Mouse (Mus musculus) CH12.LX (cell line): ENCODE measurements around the gene Birc3. TPM values are rescaled to one million over a fixed set of nuclear protein-coding genes. Genes with fewer than 3 reads are reported as not detected.

Experiments used
- DNase-seq: peaks from one replicate; pipeline ENCODE4 v3.0.0-alpha.2; 2013; ENCODE audit errors: extremely low read depth
- H3K27ac ChIP-seq: 2 replicates; pipeline ENCODE4 v1.5.1; 2012; ENCODE audit warnings: low read depth, mild to moderate bottlenecking, control low read depth, moderate library complexity; ENCODE audit not compliant: insufficient read depth
- H3K27me3 ChIP-seq: replicated peaks from 2 replicates; pipeline ENCODE3; 2012; ENCODE audit warnings: inconsistent platforms
- H3K36me3 ChIP-seq, 2 experiments: replicated peaks in 1 of 2; 2 replicates each; pipeline versions ENCODE3 to v1.6.1; 2012; ENCODE audit warnings: inconsistent platforms in 1 of 2, low read length in 1 of 2, mild to moderate bottlenecking in 1 of 2, mixed read lengths in 1 of 2, moderate library complexity in 1 of 2; ENCODE audit not compliant: control insufficient read depth in 1 of 2, insufficient read depth in 1 of 2
- H3K4me1 ChIP-seq, 2 experiments: 2 replicates each; pipeline ENCODE4 v1.6.1; 2012; ENCODE audit warnings: inconsistent platforms in 1 of 2, moderate library complexity in 1 of 2; ENCODE audit not compliant: insufficient read depth in 2 of 2, control insufficient read depth in 1 of 2
- H3K4me2 ChIP-seq: 2 replicates; pipeline ENCODE4 v1.6.1; 2012; ENCODE audit warnings: low read depth, mild to moderate bottlenecking, control low read depth; ENCODE audit not compliant: poor library complexity, insufficient read depth, severe bottlenecking
- H3K4me3 ChIP-seq, 3 experiments: fragments of 150-350 bp in 1 of 3; sonication (generic) in 1 of 3; replicated peaks in 1 of 3; 2 replicates each; pipeline versions ENCODE3 to v1.5.1; 2011 to 2012; ENCODE audit warnings: low read depth in 2 of 3, low read length in 2 of 3, mild to moderate bottlenecking in 2 of 3, moderate library complexity in 2 of 3, control low read depth in 1 of 3, improper control_type of control experiment in 1 of 3, inconsistent platforms in 1 of 3, mixed read lengths in 1 of 3; ENCODE audit not compliant: poor library complexity in 1 of 3
- H3K79me2 ChIP-seq: replicated peaks from 2 replicates; pipeline ENCODE4 v1.6.1; 2012; ENCODE audit warnings: mild to moderate bottlenecking, moderate library complexity; ENCODE audit not compliant: control insufficient read depth, poor library complexity, insufficient read depth, severe bottlenecking; ENCODE audit errors: extremely low read depth
- H3K9ac ChIP-seq: 2 replicates; pipeline ENCODE4 v1.6.1; 2012; ENCODE audit warnings: low read depth, mild to moderate bottlenecking, control low read depth, moderate library complexity; ENCODE audit not compliant: insufficient read depth
- H3K9me3 ChIP-seq: replicated peaks from 2 replicates; pipeline ENCODE3; 2012; ENCODE audit warnings: low read length, inconsistent platforms, mixed read lengths
- BHLHE40 ChIP-seq: IDR thresholded peaks from 2 replicates; pipeline ENCODE4 v1.6.1; 2011; ENCODE audit warnings: mild to moderate bottlenecking, low read depth, low read length, improper control_type of control experiment
- CTCF ChIP-seq, 2 experiments: IDR thresholded peaks in 1 of 2; conservative IDR thresholded peaks in 1 of 2; 2 replicates each; pipeline ENCODE4 v1.5.1; 2011 to 2012; ENCODE audit warnings: low read depth in 2 of 2, low read length in 2 of 2, improper control_type of control experiment in 1 of 2, inconsistent platforms in 1 of 2, mild to moderate bottlenecking in 1 of 2, moderate library complexity in 1 of 2
- E2F4 ChIP-seq: IDR thresholded peaks from 2 replicates; pipeline ENCODE4 v1.6.1; 2011; ENCODE audit warnings: low read depth, low read length, improper control_type of control experiment; ENCODE audit not compliant: insufficient replicate concordance
- EP300 ChIP-seq: IDR thresholded peaks from 2 replicates; pipeline ENCODE4 v1.6.1; 2011; ENCODE audit warnings: low read length, improper control_type of control experiment
- GABPA ChIP-seq: IDR thresholded peaks from 2 replicates; pipeline ENCODE4 v1.6.1; 2012; ENCODE audit warnings: low read depth, low read length, improper control_type of control experiment, inconsistent platforms; ENCODE audit not compliant: insufficient replicate concordance
- HCFC1 ChIP-seq: IDR thresholded peaks from 2 replicates; pipeline ENCODE4 v1.6.1; 2012; ENCODE audit warnings: low read depth, mild to moderate bottlenecking, inconsistent platforms, low read length, improper control_type of control experiment
- IRF4 ChIP-seq: IDR thresholded peaks from 2 replicates; pipeline ENCODE4 v1.6.1; 2014; ENCODE audit warnings: low read depth, mild to moderate bottlenecking, inconsistent platforms, low read length, improper control_type of control experiment
- JUND ChIP-seq: conservative IDR thresholded peaks from 2 replicates; pipeline ENCODE4 v1.6.1; 2011; ENCODE audit warnings: low read depth, low read length, improper control_type of control experiment
- MAZ ChIP-seq: IDR thresholded peaks from 2 replicates; pipeline ENCODE4 v1.6.1; 2012; ENCODE audit warnings: low read depth, mild to moderate bottlenecking, inconsistent platforms, low read length, improper control_type of control experiment, moderate library complexity
- MEF2A ChIP-seq: IDR thresholded peaks from 2 replicates; pipeline ENCODE4 v1.6.1; 2014; ENCODE audit warnings: low read depth, mild to moderate bottlenecking, inconsistent platforms, low read length, improper control_type of control experiment, borderline replicate concordance
- MXI1 ChIP-seq: IDR thresholded peaks from 2 replicates; pipeline ENCODE4 v1.6.1; 2011; ENCODE audit warnings: mild to moderate bottlenecking, low read depth, low read length, improper control_type of control experiment
- MYC ChIP-seq: IDR thresholded peaks from 2 replicates; pipeline ENCODE4 v1.6.1; 2011; ENCODE audit warnings: low read depth, mild to moderate bottlenecking, improper control_type of control experiment, low read length
- NRF1 ChIP-seq: IDR thresholded peaks from 2 replicates; pipeline ENCODE4 v1.6.1; 2014; ENCODE audit warnings: low read depth, mild to moderate bottlenecking, inconsistent platforms, low read length, improper control_type of control experiment, moderate library complexity
- PAX5 ChIP-seq: IDR thresholded peaks from 2 replicates; pipeline ENCODE4 v1.6.1; 2012; ENCODE audit warnings: low read length, inconsistent platforms, mixed read lengths
- POLR2A ChIP-seq: IDR thresholded peaks from 2 replicates; pipeline ENCODE4 v1.6.1; 2011; ENCODE audit warnings: low read depth, mild to moderate bottlenecking, improper control_type of control experiment, low read length
- POLR2AphosphoS2 ChIP-seq: IDR thresholded peaks from 2 replicates; pipeline ENCODE4 v1.6.1; 2011; ENCODE audit warnings: low read depth, low read length, improper control_type of control experiment
- SMC3 ChIP-seq: IDR thresholded peaks from 2 replicates; pipeline ENCODE4 v1.6.1; 2011; ENCODE audit warnings: low read depth, low read length, improper control_type of control experiment
- TCF12 ChIP-seq: IDR thresholded peaks from 2 replicates; pipeline ENCODE4 v1.6.1; 2014; ENCODE audit warnings: low read depth, mild to moderate bottlenecking, inconsistent platforms, low read length, improper control_type of control experiment
- UBTF ChIP-seq: IDR thresholded peaks from 2 replicates; pipeline ENCODE4 v1.6.1; 2012; ENCODE audit warnings: low read depth, mild to moderate bottlenecking, inconsistent platforms, low read length, improper control_type of control experiment, moderate library complexity
- USF1 ChIP-seq: IDR thresholded peaks from 2 replicates; pipeline ENCODE4 v1.6.1; 2014; ENCODE audit warnings: low read depth, mild to moderate bottlenecking, inconsistent platforms, low read length, improper control_type of control experiment
- ZMIZ1 ChIP-seq: IDR thresholded peaks from 2 replicates; pipeline ENCODE4 v1.6.1; 2012; ENCODE audit warnings: low read depth, mild to moderate bottlenecking, inconsistent platforms, low read length, improper control_type of control experiment
- dilution Hi-C: fragments of 300-500 bp; cut with MboI; formaldehyde crosslinking; loops from 2 replicates; pipeline ENCODE4 v1.14.3; 2020; ENCODE audit warnings: low sequenced_read_pairs; ENCODE audit not compliant: extremely low pct_unique_long_range_greater_than_20kb, extremely low pct_ligation_motif_present
- in situ Hi-C: fragments of 300-500 bp; cut with MboI; formaldehyde crosslinking; loops from 3 replicates; pipeline ENCODE4 v1.14.3; 2019; ENCODE audit warnings: low sequenced_read_pairs, low pct_ligation_motif_present, low pct_unique_long_range_greater_than_20kb, mixed read lengths
- polyA plus RNA-seq: library from polyadenylated mRNA; unstranded; fragments of >175 nt; gene quantifications from 2 replicates; pipeline ENCODE4 v1.2.1, GENCODE M21; 2012; ENCODE audit warnings: low read depth; ENCODE audit not compliant: insufficient read length
- total RNA-seq, 2 experiments: library from RNA; depleted of rRNA; stranded (reverse); fragments of 300-350 nt in 1 of 2; fragments of >200 nt in 1 of 2; gene quantifications; 2 replicates each; pipeline ENCODE4 v1.2.3; 2012 to 2014

Gene Birc3
- total and polyA plus RNA-seq, 3 experiments = 67.9 to 80.0 (median 73.2) TPM

GRCm38 (mm10) chr9:7851841-7852240, 21.1 kb downstream of the Birc3 start:
- Histone ChIP-seq H3K4me1 (peaks cover 8 to 22% of the 10 kb centered on the region in 2 experiments; a peak in 3 of 4 replicates), H3K9ac (no peak overlapping the region), H3K9me3 (peaks cover 3% of the 10 kb centered on the region), H3K79me2 (peaks cover 12% of the 10 kb centered on the region), H3K4me2 (no peak overlapping the region), H3K36me3 (peaks cover 68 to 82% of the 10 kb centered on the region in 2 experiments), H3K4me3 (no peak overlapping the region), H3K27me3 (no peaks in the 10 kb centered on the region), H3K27ac (no peak overlapping the region; the same call in 1 of the 2 replicates)
- dilution Hi-C loops (no loop called here), in situ Hi-C loops (loop anchor here (25.0 kb wide), 1 partner anchor 640 kb away; no protein-coding TSS in a partner anchor)
- no peak for TF ChIP-seq TCF12
- no peak for TF ChIP-seq EP300
- no peak for TF ChIP-seq GABPA
- TF ChIP-seq HCFC1 = no peak
- TF ChIP-seq MEF2A = no peak
- TF ChIP-seq IRF4 = no peak
- TF ChIP-seq E2F4 = no peak
- no peak for TF ChIP-seq JUND
- no peak for TF ChIP-seq CTCF (conservative IDR thresholded peaks at IDR 0.05 in 1 of 2, IDR thresholded peaks at IDR 0.05 in 1 of 2; ENCODE audit: low read depth in 2 of 2, low read length in 2 of 2)
- TF ChIP-seq USF1 = no peak
- TF ChIP-seq MYC = no peak
- no peak for TF ChIP-seq PAX5
- no peak for TF ChIP-seq MXI1
- no peak for TF ChIP-seq POLR2A
- no peak for TF ChIP-seq ZMIZ1
- no peak for TF ChIP-seq NRF1
- no peak for TF ChIP-seq SMC3
- TF ChIP-seq MAZ = no peak
- no peak for TF ChIP-seq BHLHE40
- TF ChIP-seq UBTF = no peak
- DNase-seq = no peak

- H3K27me3 ChIP-seq = no peaks in the 10 kb centered on the region
- no peak for TF ChIP-seq POLR2AphosphoS2
- no peak for TF ChIP-seq JUND
- TF ChIP-seq, all 38 proteins: peak for 0
- peaks cover 43 to 49% of the 10 kb centered on the region in 2 experiments for H3K36me3 ChIP-seq
- H3K4me2 ChIP-seq = no peak overlapping the region
- H3K4me1 ChIP-seq = peaks cover 0 to 25% of the 10 kb centered on the region in 2 experiments; a peak in 2 of 4 replicates
- in situ Hi-C loops (no loop called here), dilution Hi-C loops (no loop called here)
- H3K9me3 ChIP-seq = peaks cover 3% of the 10 kb centered on the region
- no peak for DNase-seq
- no peak overlapping the region for H3K27ac ChIP-seq
- no peak overlapping the region for H3K9ac ChIP-seq
- no peaks in the 10 kb centered on the region; the same call in 1 of the 2 replicates for H3K79me2 ChIP-seq
- H3K4me3 ChIP-seq = no peak overlapping the region
Measured at GRCm38 (mm10) chr9:7848191-7848590, 24.8 kb downstream of the Birc3 start.
